8 mouse cellular contexts compared by ENCODE assay signal in genomic region chr9:21469032-21470024, GRCm38 (mm10). TPM values are rescaled to one million over a fixed set of nuclear protein-coding genes. Genes with fewer than 3 reads are reported as not detected.
DNase-seq lines count a peak whose midpoint lies in the region; ATAC-seq and TF ChIP-seq lines count a peak whose summit lies in the region.

No protein-coding gene starts in this region.

- peak; percentile 59; the same call in 1 of the 2 replicates for TF ChIP-seq CTCF in cerebellum, adult 2 months (IDR thresholded peaks at IDR 0.05; ENCODE audit: borderline replicate concordance, insufficient read depth, low read depth, low read length)
- peak; percentile 80 for TF ChIP-seq CTCF in liver, postnatal 0 days (IDR thresholded peaks at IDR 0.05; ENCODE audit: low read depth)
- peak; percentile 42; the same call in 1 of the 2 replicates for TF ChIP-seq CTCF in spleen, adult 2 months (IDR thresholded peaks at IDR 0.05; ENCODE audit: extremely low read depth, insufficient read depth, insufficient read length, insufficient replicate concordance)

- no peak overlapping the region for H3K27ac ChIP-seq in cerebellum, adult 2 months (ENCODE audit: insufficient read depth, low read length)
- no peak overlapping the region for H3K27ac ChIP-seq in liver, postnatal 0 days (ENCODE audit: low read depth)
- H3K27ac ChIP-seq in spleen, adult 2 months (ENCODE audit: insufficient read depth, low read length): no peak overlapping the region

- H3K4me2 ChIP-seq in liver, postnatal 0 days (ENCODE audit: low read depth, low read length): no peak overlapping the region

- peaks cover 75% of the 10 kb centered on the region for H3K36me3 ChIP-seq in liver, postnatal 0 days (replicated peaks; ENCODE audit: insufficient read depth, low read length)
- H3K36me3 ChIP-seq in spleen, adult 2 months (ENCODE audit: control insufficient read depth, insufficient read depth, low read length): peaks cover 55% of the 10 kb centered on the region

- H3K27me3 ChIP-seq in cerebellum, adult 2 months (ENCODE audit: control insufficient read depth, insufficient read depth, low read length): no peaks in the 10 kb centered on the region
- H3K27me3 ChIP-seq in liver, postnatal 0 days (ENCODE audit: insufficient read depth, low read length): no peaks in the 10 kb centered on the region
- no peaks in the 10 kb centered on the region for H3K27me3 ChIP-seq in spleen, adult 2 months (ENCODE audit: control insufficient read depth, insufficient read depth, low read length)

- 88% methylated on average over 20 of the region's 20 CpGs for WGBS in cerebellum, adult 2 months
- 80% methylated on average over 19 of the region's 20 CpGs for WGBS in liver, postnatal 0 days (ENCODE audit: insufficient replicate concordance)
- WGBS in spleen, adult 2 months: 89% methylated on average over 20 of the region's 20 CpGs

- no peak overlapping the region for H3K9ac ChIP-seq in liver, postnatal 0 days (replicated peaks)

- no peak for TF ChIP-seq EP300 in liver, postnatal 0 days (IDR thresholded peaks at IDR 0.05; ENCODE audit: low read depth)

- no peak for TF ChIP-seq POLR2A in cerebellum, adult 2 months (IDR thresholded peaks at IDR 0.05; ENCODE audit: borderline replicate concordance, insufficient read depth, low read length)
- TF ChIP-seq POLR2A in spleen, adult 2 months (IDR thresholded peaks at IDR 0.05; ENCODE audit: low read depth, low read length): no peak

- peak; percentile 50 to 66 for DNase-seq in cerebellum, adult 2 months
- DNase-seq in right cerebral cortex, adult 2 months (ENCODE audit: low spot score in 2 of 2): peak; percentile 66 to 67
- no peak for DNase-seq in right cerebral cortex, postnatal 25 days
- peak; percentile 58 for DNase-seq in embryo, embryonic 10.5 days (ENCODE audit: low spot score)
- DNase-seq in kidney, adult 8-10 months: peak; percentile 31 to 76
- peak; percentile 65 for DNase-seq in liver, postnatal 0 days
- DNase-seq in spleen, adult 2 months (ENCODE audit: low read depth in 1 of 2, low spot score in 2 of 2): peak; percentile 32 to 54

- H3K9me3 ChIP-seq in liver, postnatal 0 days (ENCODE audit: low read length): no peaks in the 10 kb centered on the region

- H3K4me3 ChIP-seq in cerebellum, adult 2 months (replicated peaks; ENCODE audit: insufficient read depth, low read depth, low read length): no peak overlapping the region
- H3K4me3 ChIP-seq in liver, postnatal 0 days (ENCODE audit: low read depth, low read length): no peak overlapping the region
- no peak overlapping the region for H3K4me3 ChIP-seq in spleen, adult 2 months (ENCODE audit: extremely low read depth, insufficient read depth, insufficient read length)

- H3K4me1 ChIP-seq in cerebellum, adult 2 months (ENCODE audit: control insufficient read depth, insufficient read depth, low read length): peaks cover 3% of the 10 kb centered on the region; the same call in 1 of the 2 replicates
- no peaks in the 10 kb centered on the region for H3K4me1 ChIP-seq in liver, postnatal 0 days (ENCODE audit: insufficient read depth)
- H3K4me1 ChIP-seq in spleen, adult 2 months (ENCODE audit: control insufficient read depth, insufficient read depth, insufficient read length): no peaks in the 10 kb centered on the region

- no peak for ATAC-seq in cerebellum, adult (ENCODE audit: insufficient number of reproducible peaks, low FRiP score, low TSS enrichment)
- ATAC-seq in liver, postnatal 0 days: peak; percentile 31; the same call in 1 of the 2 replicates

RNA-seq across cellular contexts. Expression of gene Tmed1, which starts 40.7 kb away (rescaled TPM):
- polyA plus RNA-seq in cerebellum, adult 2 months (2012; rRNA removed): 25.9 and 26.4 TPM in 2 replicates
- 34.6 and 38.0 TPM in 2 replicates for polyA plus RNA-seq in liver, postnatal 0 days (2015; fragmentation: Nextera tagmentation; extraction: Ambion mirVana)
- 10.5 and 13.5 TPM in 2 replicates for polyA plus RNA-seq in spleen, adult 2 months (2012; rRNA removed)

RNA-seq across cellular contexts. Expression of gene Dnm2, which starts 44.6 kb away (rescaled TPM):
- 66.9 and 68.6 TPM in 2 replicates for polyA plus RNA-seq in cerebellum, adult 2 months (2012; rRNA removed)
- polyA plus RNA-seq in liver, postnatal 0 days (2015; fragmentation: Nextera tagmentation; extraction: Ambion mirVana): 29.5 and 35.2 TPM in 2 replicates
- 223 and 245 TPM in 2 replicates for polyA plus RNA-seq in spleen, adult 2 months (2012; rRNA removed)

RNA-seq across cellular contexts. Expression of gene AB124611, which starts 56.6 kb away (rescaled TPM):
- 0.28 and 0.29 TPM in 2 replicates for polyA plus RNA-seq in cerebellum, adult 2 months (2012; rRNA removed)
- 13.6 and 14.2 TPM in 2 replicates for polyA plus RNA-seq in liver, postnatal 0 days (2015; fragmentation: Nextera tagmentation; extraction: Ambion mirVana)
- 69.1 and 79.0 TPM in 2 replicates for polyA plus RNA-seq in spleen, adult 2 months (2012; rRNA removed)

RNA-seq across cellular contexts. Expression of gene Qtrt1, which starts 57.7 kb away (rescaled TPM):
- polyA plus RNA-seq in cerebellum, adult 2 months (2012; rRNA removed): 37.5 and 39.5 TPM in 2 replicates
- 11.3 and 13.7 TPM in 2 replicates for polyA plus RNA-seq in liver, postnatal 0 days (2015; fragmentation: Nextera tagmentation; extraction: Ambion mirVana)
- 38.7 and 63.6 TPM in 2 replicates for polyA plus RNA-seq in spleen, adult 2 months (2012; rRNA removed)

Comparison
In these comparisons a context has a peak if more than half of its experiments do, and no peak if none do; other contexts are left out.
1. RNA of gene AB124611, which starts 56.6 kb away (polyA plus RNA-seq): 69.1 to 79.0 TPM in spleen, adult 2 months and 13.6 to 14.2 TPM in liver, postnatal 0 days; 0.28 to 0.29 TPM in cerebellum, adult 2 months; every median in the first group is over 10 times any median in the second.
2. Peak in every context shown above with its lines, with median percentiles within 50 percentile points of each other: CTCF ChIP-seq.